Mouse (Mus musculus): ENCODE results near the gene Lsp1. TPM values are rescaled to one million over a fixed set of nuclear protein-coding genes. Genes with fewer than 3 reads are reported as not detected.

The Lsp1 gene
- total RNA-seq, 1 experiment from 2014 or later, result 12.6 TPM

- DNase-seq, result no peak
These were observed 45.9 kb downstream of the Lsp1 start for GRCm38 (mm10) chr7:142506501-142506900.

GRCm38 (mm10) chr7:142507453-142507852 lies 46.8 kb downstream of the Lsp1 start:
- no peak for DNase-seq

DNA sequence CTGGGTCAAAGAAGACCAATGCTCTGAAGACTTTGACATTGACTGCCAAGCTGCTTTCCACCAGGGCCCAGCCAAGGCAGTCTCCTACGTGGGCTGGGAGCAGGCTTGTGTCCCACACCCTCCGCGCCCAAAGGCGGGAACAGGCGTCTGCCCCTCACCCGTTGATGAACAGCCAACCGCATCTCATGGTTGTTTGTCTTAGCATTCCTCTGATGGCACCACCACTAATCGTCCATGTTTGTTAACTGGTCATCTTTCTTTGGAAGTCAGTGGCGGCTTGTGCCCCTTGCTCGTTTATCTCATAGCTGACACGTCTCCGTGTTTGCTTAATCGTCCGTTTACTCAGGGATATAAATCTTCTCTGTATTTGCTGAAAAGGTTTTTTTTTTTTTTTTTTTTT lies 48.9 kb downstream of the Lsp1 start:
- no peak for DNase-seq

GRCm38 (mm10) chr7:142510021-142510777 lies 49.6 kb downstream of the Lsp1 start:
- no peak for DNase-seq

GRCm38 (mm10) chr7:142514048-142514447 lies 53.4 kb downstream of the Lsp1 start:
- no peak for DNase-seq

DNA sequence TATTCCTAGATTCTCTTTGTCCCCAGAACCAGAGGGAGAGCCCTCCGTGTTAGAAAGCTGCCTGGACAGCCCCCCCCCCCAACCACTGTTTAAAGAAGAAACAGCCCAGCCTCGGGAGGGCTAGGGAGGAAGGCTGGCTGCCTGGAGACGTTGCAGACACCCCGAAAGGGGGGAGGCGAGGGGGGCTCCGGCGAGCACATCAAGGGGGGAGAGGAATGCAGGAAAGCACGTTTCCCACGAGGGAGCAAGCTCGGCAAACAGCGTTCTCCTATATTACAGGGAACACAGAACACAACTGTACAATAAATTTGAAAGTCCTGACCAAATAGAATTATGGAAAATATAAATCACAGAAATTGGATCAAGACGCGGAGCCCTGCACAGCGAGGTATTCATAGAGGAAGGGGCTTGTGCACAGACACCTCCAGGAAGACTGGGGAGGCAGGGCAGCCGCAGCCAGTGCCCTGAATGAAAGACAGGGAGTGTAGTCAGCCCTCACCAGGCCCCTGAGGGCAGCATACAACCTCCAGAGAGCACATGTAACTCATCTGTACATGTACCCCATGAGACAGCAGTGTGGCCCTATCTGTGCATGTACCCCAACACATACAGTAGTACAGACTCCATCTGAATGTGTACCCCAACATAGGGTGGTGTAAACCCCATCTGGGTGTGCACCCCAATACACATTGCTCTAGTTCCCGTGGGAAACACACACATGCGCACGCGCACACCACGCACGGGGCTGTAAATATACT lies 55.8 kb downstream of the Lsp1 start:
- DNase-seq, result no peak

DNA sequence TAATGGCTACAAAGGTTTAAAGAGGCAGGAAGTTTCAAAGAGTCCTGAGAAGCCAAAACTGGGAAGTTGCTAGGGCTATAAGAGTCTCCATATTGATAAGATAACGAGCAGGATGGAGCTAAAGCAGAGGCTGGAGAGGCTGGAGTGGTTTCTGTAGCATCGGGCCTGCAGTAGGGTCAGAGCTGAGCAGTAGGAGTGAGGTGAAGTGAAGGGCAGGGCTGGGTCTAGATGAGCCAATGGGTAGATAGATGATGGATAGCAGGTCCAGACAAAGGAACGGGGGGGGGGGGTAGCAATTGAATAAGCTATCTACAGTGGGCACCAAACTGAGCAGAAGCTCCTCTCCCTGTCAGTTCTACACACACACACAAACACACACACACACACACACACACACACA lies 56.9 kb downstream of the Lsp1 start:
- no peak for DNase-seq

- DNase-seq, result no peak
These were observed 59.7 kb downstream of the Lsp1 start for GRCm38 (mm10) chr7:142520331-142520730.

DNA sequence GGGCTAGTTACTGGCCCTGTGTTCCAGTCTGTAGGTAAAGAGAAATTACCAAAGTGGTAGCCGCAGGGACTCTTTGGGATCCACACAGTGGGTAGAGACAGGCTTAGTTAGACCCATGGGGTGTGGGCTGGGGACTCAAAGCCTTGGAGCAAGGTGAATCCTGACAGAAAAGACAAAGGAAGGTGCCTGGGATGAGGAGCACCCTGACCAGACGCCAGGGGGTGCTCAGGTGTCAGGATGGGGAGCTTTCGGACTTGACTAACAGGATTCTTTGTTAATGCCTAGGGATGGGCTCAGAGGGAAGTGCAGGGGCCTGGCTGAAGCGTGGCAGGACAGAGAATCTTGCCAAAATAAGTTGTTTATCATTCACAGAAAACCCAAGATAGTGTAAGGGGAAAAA lies 61.7 kb downstream of the Lsp1 start:
- no peak for DNase-seq

DNA sequence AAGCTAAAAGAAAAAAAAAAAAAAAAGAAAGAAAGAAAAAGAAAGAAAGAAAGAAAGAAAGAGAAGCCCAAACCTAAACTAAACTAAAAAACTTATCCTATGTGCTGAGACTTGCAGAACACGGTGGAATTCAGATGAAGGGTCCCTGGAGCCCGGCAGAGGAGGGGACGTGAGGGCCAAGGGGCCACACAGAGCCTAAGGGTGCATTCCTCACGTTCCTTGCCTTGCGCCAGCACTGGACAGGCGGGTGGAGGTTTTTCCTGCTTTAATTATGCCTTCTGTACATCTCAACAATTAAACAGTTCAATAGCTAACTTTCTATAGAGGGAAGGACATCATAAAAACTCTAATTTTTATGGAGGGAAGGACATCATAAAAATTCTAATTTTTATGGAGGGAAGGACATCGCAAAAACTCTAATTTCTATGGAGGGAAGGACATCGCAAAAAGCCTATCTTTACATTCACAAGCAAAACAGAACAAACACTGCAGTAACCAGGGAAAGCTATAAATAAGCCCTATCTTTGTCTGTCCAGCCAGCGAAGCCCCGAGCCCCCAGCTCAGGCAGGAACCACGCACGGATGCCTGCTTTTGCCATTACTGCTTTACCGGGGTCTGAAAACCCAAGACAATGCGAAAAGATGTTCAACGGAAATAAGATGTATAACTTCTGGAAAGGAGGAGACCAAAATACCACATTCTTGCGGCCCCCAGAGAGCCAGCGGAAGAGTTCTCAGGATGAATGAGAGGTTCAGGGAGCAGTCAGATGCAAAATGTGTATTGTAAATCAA lies 62.8 kb downstream of the Lsp1 start:
- no peak for DNase-seq

DNA sequence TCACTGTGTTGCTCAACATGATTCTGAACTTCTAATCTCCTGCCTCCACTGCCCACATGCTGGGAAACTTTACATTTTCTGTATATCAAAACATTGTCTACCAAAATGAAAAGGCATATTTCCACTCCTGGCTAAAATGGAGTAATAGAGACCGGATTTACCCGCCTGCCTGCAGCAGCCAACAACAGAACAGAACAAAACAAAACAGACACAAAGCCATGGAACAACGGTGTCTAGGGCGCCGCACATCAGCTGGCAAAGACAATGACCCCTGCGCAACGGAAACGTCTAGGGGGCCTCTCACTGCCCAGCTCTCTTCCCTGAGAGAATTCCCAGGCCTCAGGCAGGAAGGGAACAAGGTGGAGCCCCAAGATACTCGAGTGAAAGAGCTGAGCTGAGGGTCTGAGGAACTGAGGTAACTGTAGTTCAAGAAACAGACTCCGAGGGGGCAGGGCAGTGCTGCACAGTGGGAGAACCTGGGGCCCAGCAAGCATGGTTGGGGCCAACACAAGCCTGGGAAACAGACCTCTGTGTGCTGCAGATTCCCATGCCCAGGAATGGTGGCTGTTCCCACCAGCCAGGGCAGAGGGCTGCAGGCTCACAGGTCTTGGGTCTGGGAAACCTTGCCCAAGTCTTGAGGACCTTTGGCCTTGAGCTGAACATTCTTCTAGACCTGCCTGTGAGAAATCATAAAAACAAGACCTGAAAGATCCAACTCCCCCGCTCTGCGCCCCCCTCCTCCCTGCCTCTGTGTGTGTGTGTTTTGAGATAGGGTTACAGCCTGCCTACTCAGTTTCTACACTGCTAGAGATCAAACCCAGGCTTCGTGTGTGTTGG lies 65.0 kb downstream of the Lsp1 start:
- no peak for DNase-seq

DNA sequence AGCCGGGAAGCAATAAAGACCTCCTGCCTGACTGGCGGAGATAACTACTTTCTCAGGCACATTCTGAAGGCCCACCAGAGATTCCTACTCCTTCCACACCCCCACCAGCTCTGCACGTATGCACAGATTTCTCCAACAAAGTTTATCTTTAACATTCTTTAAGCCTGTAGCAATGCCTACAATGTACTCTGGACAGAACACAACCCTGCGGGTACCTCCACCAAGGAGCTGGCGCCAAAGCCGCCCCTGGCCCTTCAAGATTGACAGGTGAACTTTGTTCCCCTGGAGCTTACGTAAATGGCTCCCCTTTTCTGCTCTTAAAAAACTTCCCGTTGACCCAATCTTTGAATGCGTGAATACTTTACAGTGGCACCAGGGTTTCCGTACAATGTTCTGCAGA lies 68.7 kb downstream of the Lsp1 start:
- DNase-seq, result no peak

DNA sequence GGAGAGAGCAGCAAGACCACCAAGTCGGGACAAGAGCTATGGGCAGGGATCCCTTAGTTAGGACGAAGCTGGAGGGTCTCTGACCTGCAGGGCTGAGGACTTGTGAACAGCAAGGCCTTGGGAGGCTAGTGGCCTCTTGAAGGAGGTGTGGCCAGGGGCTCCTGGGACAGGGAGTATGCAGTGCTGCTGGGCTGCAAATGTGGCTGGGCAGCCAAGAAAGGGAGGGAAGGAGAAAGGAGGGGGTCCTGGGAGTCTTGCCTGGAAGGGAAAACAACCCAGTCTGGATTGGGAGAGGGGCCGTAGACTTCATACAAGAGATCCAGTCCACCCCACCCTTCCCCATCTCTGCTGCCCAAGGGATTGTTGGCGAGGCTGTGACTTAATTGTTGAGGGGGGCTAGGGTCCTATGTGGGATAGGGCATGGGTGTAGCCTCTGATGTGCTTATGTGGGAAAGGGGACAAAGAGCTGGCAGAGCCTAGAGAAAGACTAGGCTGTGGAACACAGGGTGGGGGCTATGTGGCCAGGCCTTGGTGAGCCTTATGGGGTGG lies 71.4 kb downstream of the Lsp1 start:
- DNase-seq, result no peak

GRCm38 (mm10) chr7:142532671-142533058 lies 72.1 kb downstream of the Lsp1 start, which contains the start of gene Mrpl23:
TSS of gene Mrpl23 (plus strand) at chr7:142532686.
- no peak for DNase-seq

DNA sequence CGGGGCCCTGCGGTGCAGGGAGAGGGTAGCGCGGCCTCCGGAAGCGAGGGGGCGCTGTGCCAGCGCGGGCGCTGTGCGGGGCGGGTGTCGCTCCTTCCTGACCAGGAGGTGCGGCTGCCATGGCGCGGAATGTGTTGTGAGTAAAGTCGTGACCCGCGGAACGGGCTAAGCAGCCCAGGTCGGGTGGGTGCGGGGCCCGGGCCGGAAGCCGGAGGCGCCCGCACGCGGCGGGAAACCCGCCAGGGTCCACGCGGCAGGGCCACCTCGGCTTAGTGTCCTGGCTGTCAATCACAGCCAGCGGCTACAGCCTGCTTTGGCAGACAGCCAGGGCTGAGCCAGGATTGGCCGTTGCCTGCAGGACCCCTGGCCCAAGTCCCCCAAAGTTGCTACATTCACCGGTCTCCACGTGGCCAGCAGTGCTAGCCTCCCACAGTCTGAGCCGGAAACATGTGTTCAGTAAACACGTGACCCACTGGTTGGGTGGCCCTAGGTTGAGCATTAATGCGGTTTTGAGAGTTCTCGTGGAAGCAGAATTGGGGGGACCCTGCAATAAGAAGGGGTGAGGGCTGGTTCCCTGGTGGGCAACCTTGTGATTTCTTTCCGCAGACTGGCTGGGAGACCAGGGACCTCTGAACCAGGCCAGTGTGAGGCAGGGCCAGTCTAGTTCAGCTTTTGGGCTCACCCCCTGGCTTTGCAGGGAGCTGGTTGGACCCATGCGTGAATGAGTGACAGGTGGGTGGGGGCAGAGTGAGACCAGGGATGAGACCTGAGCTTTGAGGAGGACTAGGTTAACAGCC lies 72.6 kb downstream of the Lsp1 start:
- DNase-seq, result peak; percentile 90

DNA sequence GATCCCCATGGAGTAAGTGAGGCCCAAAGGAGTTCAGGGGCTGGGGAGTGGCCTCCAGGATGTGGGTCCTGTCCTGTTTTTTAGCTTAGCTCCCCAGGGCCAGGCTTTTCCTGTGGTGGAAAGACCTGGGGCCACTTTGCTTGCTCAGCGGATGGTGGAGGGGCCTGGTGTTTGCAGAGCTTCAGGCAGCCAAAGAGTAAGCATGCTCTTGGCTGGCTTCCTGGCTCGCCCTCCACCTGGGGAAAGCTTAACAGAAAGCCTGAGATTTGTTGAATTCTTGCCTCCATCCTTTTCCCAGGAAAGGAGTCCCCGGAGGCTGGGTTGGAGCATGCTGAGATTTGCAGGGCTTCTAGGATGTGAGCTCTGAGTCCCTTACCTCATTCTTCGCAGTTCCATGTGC lies 74.5 kb downstream of the Lsp1 start:
- DNase-seq, result no peak

GRCm38 (mm10) chr7:142535832-142536231 lies 75.2 kb downstream of the Lsp1 start:
- DNase-seq, result no peak

DNA sequence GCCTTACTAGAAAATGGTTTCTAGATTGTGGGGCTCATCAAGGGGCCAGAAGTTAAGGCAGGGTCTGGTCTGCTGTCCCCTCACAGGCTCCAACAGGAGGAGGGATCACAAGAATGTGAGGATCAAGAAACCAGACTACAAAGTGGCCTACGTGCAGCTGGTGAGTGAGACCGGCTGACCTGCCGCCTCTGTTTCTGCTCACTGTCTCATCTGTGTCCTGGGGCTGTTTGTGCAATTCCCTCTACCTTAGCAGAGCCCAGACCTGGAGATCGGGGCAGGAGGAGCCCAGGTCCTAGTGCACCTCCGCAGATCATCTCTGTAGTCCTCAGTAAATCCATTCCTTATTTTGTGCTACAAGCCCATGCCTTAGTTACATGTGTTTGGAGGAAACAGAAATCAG lies 76.6 kb downstream of the Lsp1 start:
- DNase-seq, result no peak

- DNase-seq, result peak; percentile 70
These were observed 77.3 kb downstream of the Lsp1 start for GRCm38 (mm10) chr7:142537879-142538278.

DNA sequence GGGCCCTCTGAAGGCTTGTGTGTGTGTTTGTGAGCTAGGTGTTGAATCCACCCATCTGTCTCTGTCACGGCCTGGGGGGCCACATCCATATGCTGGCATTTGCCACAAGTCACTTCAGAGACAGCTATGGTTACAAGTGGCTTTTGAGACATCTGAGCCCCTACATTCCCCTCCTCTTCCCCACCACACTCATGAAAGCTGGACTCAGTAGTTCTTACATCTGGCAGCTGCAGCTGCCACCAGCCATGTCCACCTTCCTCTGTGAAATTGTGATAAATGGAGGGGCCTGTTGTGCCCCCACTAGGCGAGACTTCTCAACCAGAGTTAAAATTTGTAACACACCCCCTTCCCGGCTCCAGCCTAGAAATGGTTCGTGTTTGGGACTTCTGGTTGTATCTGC lies 77.7 kb downstream of the Lsp1 start:
- DNase-seq, result no peak

- no peak for DNase-seq
These were observed 78.2 kb downstream of the Lsp1 start for GRCm38 (mm10) chr7:142538766-142539165.
